Mouse (Mus musculus): ENCODE data around the gene Fras1. TPM values are rescaled to one million over a fixed set of nuclear protein-coding genes. Genes with fewer than 3 reads are reported as not detected.

Fras1 gene
- polyA plus RNA-seq, 1 experiment from 2014 or later: 5.9 TPM

GRCm38 (mm10) chr5:96558049-96558804, 184.5 kb downstream of the Fras1 start:
- peaks cover 5% of the 10 kb centered on the region; the same call in 1 of the 2 replicates for H3K4me1 ChIP-seq
- DNase-seq (ENCODE audit: low spot score): no peak
- no peak overlapping the region for H3K27ac ChIP-seq (replicated peaks)
- no peak overlapping the region for H3K4me3 ChIP-seq
- WGBS: 28% methylated on average over 8 of the region's 8 CpGs
- no peaks in the 10 kb centered on the region for H3K27me3 ChIP-seq (ENCODE audit: low read depth, poor library complexity, severe bottlenecking)
- H3K36me3 ChIP-seq: no peaks in the 10 kb centered on the region
- no peaks in the 10 kb centered on the region for H3K9me3 ChIP-seq (replicated peaks)

- WGBS: 81% methylated on average over 4 of the region's 4 CpGs
Observed at GRCm38 (mm10) chr5:96574586-96574985, 200.8 kb downstream of the Fras1 start.

GRCm38 (mm10) chr5:96578705-96579104, 204.9 kb downstream of the Fras1 start:
- 88% methylated on average over 3 of the region's 3 CpGs for WGBS
- Histone ChIP-seq H3K36me3 (no peaks in the 10 kb centered on the region), H3K4me1 (no peaks in the 10 kb centered on the region), H3K27me3 (ENCODE audit: low read depth, poor library complexity, severe bottlenecking) (no peaks in the 10 kb centered on the region), H3K9me3 (replicated peaks) (no peaks in the 10 kb centered on the region), H3K4me3 (no peak overlapping the region), H3K27ac (replicated peaks) (no peak overlapping the region)
- DNase-seq (ENCODE audit: low spot score): no peak

More at GRCm38 (mm10) chr5:96574586-96574985, 200.8 kb downstream of the Fras1 start:
- no peaks in the 10 kb centered on the region for H3K27me3 ChIP-seq (ENCODE audit: low read depth, poor library complexity, severe bottlenecking)
- H3K27ac ChIP-seq (replicated peaks): no peak overlapping the region
- H3K4me3 ChIP-seq: no peak overlapping the region
- no peaks in the 10 kb centered on the region for H3K9me3 ChIP-seq (replicated peaks)
- no peak for DNase-seq (ENCODE audit: low spot score)
- H3K4me1 ChIP-seq: no peaks in the 10 kb centered on the region
- H3K36me3 ChIP-seq: 0 out of 2 replicates have a peak, but pooled peaks cover 2% of the 10 kb centered on the region

GRCm38 (mm10) chr5:96579938-96580337, 206.2 kb downstream of the Fras1 start:
- DNase-seq (ENCODE audit: low spot score): no peak
- H3K36me3 ChIP-seq: no peaks in the 10 kb centered on the region
- 82% methylated on average over 5 of the region's 5 CpGs for WGBS
- no peaks in the 10 kb centered on the region for H3K4me1 ChIP-seq
- no peak overlapping the region for H3K27ac ChIP-seq (replicated peaks)
- H3K4me3 ChIP-seq: no peak overlapping the region
- H3K27me3 ChIP-seq (ENCODE audit: low read depth, poor library complexity, severe bottlenecking): no peaks in the 10 kb centered on the region
- no peaks in the 10 kb centered on the region; the same call in 1 of the 2 replicates for H3K9me3 ChIP-seq (replicated peaks)

- DNase-seq (ENCODE audit: low spot score): no peak
- Histone ChIP-seq H3K36me3 (no peaks in the 10 kb centered on the region), H3K27ac (replicated peaks) (no peak overlapping the region), H3K4me3 (no peak overlapping the region), H3K27me3 (ENCODE audit: low read depth, poor library complexity, severe bottlenecking) (no peaks in the 10 kb centered on the region), H3K4me1 (no peaks in the 10 kb centered on the region), H3K9me3 (replicated peaks) (no peaks in the 10 kb centered on the region; the same call in 1 of the 2 replicates)
- WGBS: 89% methylated on average over 5 of the region's 5 CpGs
Observed at GRCm38 (mm10) chr5:96584730-96585129, 211.0 kb downstream of the Fras1 start.

GRCm38 (mm10) chr5:96590621-96591020, 216.9 kb downstream of the Fras1 start:
- Histone ChIP-seq H3K9me3 (replicated peaks) (no peaks in the 10 kb centered on the region), H3K36me3 (no peaks in the 10 kb centered on the region), H3K4me3 (no peak overlapping the region), H3K27ac (replicated peaks) (no peak overlapping the region), H3K27me3 (ENCODE audit: low read depth, poor library complexity, severe bottlenecking) (no peaks in the 10 kb centered on the region), H3K4me1 (no peaks in the 10 kb centered on the region)
- no peak for DNase-seq (ENCODE audit: low spot score)
- WGBS: 92% methylated on average over 6 of the region's 6 CpGs

- Histone ChIP-seq H3K27ac (replicated peaks) (no peak overlapping the region), H3K9me3 (replicated peaks) (no peaks in the 10 kb centered on the region), H3K36me3 (no peaks in the 10 kb centered on the region), H3K4me1 (no peaks in the 10 kb centered on the region), H3K27me3 (ENCODE audit: low read depth, poor library complexity, severe bottlenecking) (no peaks in the 10 kb centered on the region), H3K4me3 (no peak overlapping the region)
- DNase-seq (ENCODE audit: low spot score): no peak
- WGBS: 89% methylated on average over 5 of the region's 5 CpGs
Observed at GRCm38 (mm10) chr5:96595793-96596192, 222.0 kb downstream of the Fras1 start.

- no peak overlapping the region for H3K27ac ChIP-seq (replicated peaks)
- DNase-seq (ENCODE audit: low spot score): no peak
- H3K27me3 ChIP-seq (ENCODE audit: low read depth, poor library complexity, severe bottlenecking): no peaks in the 10 kb centered on the region
- no peaks in the 10 kb centered on the region for H3K4me1 ChIP-seq
- no peaks in the 10 kb centered on the region for H3K9me3 ChIP-seq (replicated peaks)
- H3K4me3 ChIP-seq: no peak overlapping the region
- 84% methylated on average over 7 of the region's 7 CpGs for WGBS
- no peaks in the 10 kb centered on the region for H3K36me3 ChIP-seq
Observed at GRCm38 (mm10) chr5:96603974-96604769, 230.4 kb downstream of the Fras1 start.

GRCm38 (mm10) chr5:96608036-96608435, 234.3 kb downstream of the Fras1 start:
- Histone ChIP-seq H3K4me3 (no peak overlapping the region), H3K36me3 (no peaks in the 10 kb centered on the region), H3K9me3 (replicated peaks) (no peaks in the 10 kb centered on the region), H3K27ac (replicated peaks) (no peak overlapping the region), H3K4me1 (no peaks in the 10 kb centered on the region), H3K27me3 (ENCODE audit: low read depth, poor library complexity, severe bottlenecking) (no peaks in the 10 kb centered on the region)
- 84% methylated on average over 5 of the region's 5 CpGs for WGBS
- DNase-seq (ENCODE audit: low spot score): no peak

GRCm38 (mm10) chr5:96608581-96609280, 235.0 kb downstream of the Fras1 start:
- Histone ChIP-seq H3K36me3 (no peaks in the 10 kb centered on the region), H3K4me3 (no peak overlapping the region), H3K27me3 (ENCODE audit: low read depth, poor library complexity, severe bottlenecking) (no peaks in the 10 kb centered on the region), H3K9me3 (replicated peaks) (no peaks in the 10 kb centered on the region), H3K27ac (replicated peaks) (no peak overlapping the region), H3K4me1 (no peaks in the 10 kb centered on the region)
- 91% methylated on average over 3 of the region's 3 CpGs for WGBS
- DNase-seq (ENCODE audit: low spot score): no peak

- no peaks in the 10 kb centered on the region for H3K27me3 ChIP-seq (ENCODE audit: low read depth, poor library complexity, severe bottlenecking)
- no peak overlapping the region for H3K4me3 ChIP-seq
- no peak for DNase-seq (ENCODE audit: low spot score)
- H3K27ac ChIP-seq (replicated peaks): no peak overlapping the region
- 87% methylated on average over 10 of the region's 10 CpGs for WGBS
- H3K4me1 ChIP-seq: no peaks in the 10 kb centered on the region
- H3K9me3 ChIP-seq (replicated peaks): no peaks in the 10 kb centered on the region
- H3K36me3 ChIP-seq: no peaks in the 10 kb centered on the region
Observed at GRCm38 (mm10) chr5:96612077-96612476, 238.3 kb downstream of the Fras1 start.

- H3K4me1 ChIP-seq: no peaks in the 10 kb centered on the region
- no peak for DNase-seq (ENCODE audit: low spot score)
- no peak overlapping the region for H3K27ac ChIP-seq (replicated peaks)
- 76% methylated on average over 6 of the region's 6 CpGs for WGBS
- H3K9me3 ChIP-seq (replicated peaks): no peaks in the 10 kb centered on the region
- H3K27me3 ChIP-seq (ENCODE audit: low read depth, poor library complexity, severe bottlenecking): no peaks in the 10 kb centered on the region
- H3K4me3 ChIP-seq: no peak overlapping the region
- H3K36me3 ChIP-seq: no peaks in the 10 kb centered on the region
Observed at GRCm38 (mm10) chr5:96616954-96617646, 243.3 kb downstream of the Fras1 start.

Measured in midbrain, embryonic 10.5 days (tissue).